Mouse (Mus musculus) lung, embryonic 16.5 days (tissue): ENCODE results near the gene Dynlrb1. TPM values are rescaled to one million over a fixed set of nuclear protein-coding genes. Genes with fewer than 3 reads are reported as not detected.

Experiments used
- ATAC-seq: fragments of 200-750 bp; cut with Nextera tagmentation; 2 replicates; pipeline ENCODE4 v1.8.0; 2017; ENCODE audit warnings: low read depth, mild to moderate bottlenecking, moderate library complexity
- H3K27ac ChIP-seq: fragments of 300-500 bp; sonication (generic); 2 replicates; pipeline ENCODE4 v1.5.1; 2014; ENCODE audit warnings: mild to moderate bottlenecking, control low read depth, low read length
- H3K27me3 ChIP-seq: fragments of 300-500 bp; sonication (generic); 2 replicates; pipeline ENCODE4 v1.6.1; 2014; ENCODE audit warnings: low read depth, low read length, mixed read lengths; ENCODE audit not compliant: control insufficient read depth, insufficient read depth
- H3K36me3 ChIP-seq: fragments of 300-500 bp; sonication (generic); 2 replicates; pipeline ENCODE4 v1.6.1; 2014; ENCODE audit warnings: low read length; ENCODE audit not compliant: control insufficient read depth, insufficient read depth
- H3K4me1 ChIP-seq: fragments of 300-500 bp; sonication (generic); replicated peaks from 2 replicates; pipeline ENCODE4 v1.6.1; 2014; ENCODE audit warnings: low read length, mixed read lengths; ENCODE audit not compliant: control insufficient read depth, insufficient read depth
- H3K4me2 ChIP-seq: fragments of 300-500 bp; sonication (generic); 2 replicates; pipeline ENCODE4 v1.6.1; 2014; ENCODE audit warnings: low read depth, low read length, control low read depth
- H3K4me3 ChIP-seq: fragments of 300-500 bp; sonication (generic); 2 replicates; pipeline ENCODE4 v1.5.1; 2014; ENCODE audit warnings: mild to moderate bottlenecking, low read length, control low read depth
- H3K9ac ChIP-seq: fragments of 300-500 bp; sonication (generic); 2 replicates; pipeline ENCODE4 v1.6.1; 2014; ENCODE audit warnings: low read length, control low read depth
- H3K9me3 ChIP-seq: fragments of 300-500 bp; sonication (generic); 2 replicates; pipeline ENCODE4 v1.6.1; 2016; ENCODE audit warnings: low read length; ENCODE audit not compliant: control insufficient read depth
- WGBS: fragments of 180-500 bp; shearing (Covaris S2); extraction: QIAGEN DNeasy Blood & Tissue Kit; methylation state at CpG from one replicate; pipeline ENCODE4 v1.1.7; 2014; 5-methylcytosine and 5-hydroxymethylcytosine counted together
- polyA plus RNA-seq: library from polyadenylated mRNA; unstranded; fragments of >200 nt; fragmentation: Nextera tagmentation; extraction: Ambion mirVana; gene quantifications from 2 replicates; pipeline ENCODE4 v1.2.1, GENCODE M21; 2015

Gene Dynlrb1
- polyA plus RNA-seq, 1 experiment from 2014 or later = 385 TPM

GRCm38 (mm10) chr2:155248206-155248605 is 11.9 kb downstream of the Dynlrb1 start:
- no peak for ATAC-seq
- 93% methylated on average over 1 of the region's 1 CpGs for WGBS
- Histone ChIP-seq H3K27ac (no peak overlapping the region), H3K9ac (no peak overlapping the region), H3K36me3 (peaks cover 68% of the 10 kb centered on the region), H3K9me3 (no peaks in the 10 kb centered on the region), H3K4me3 (no peak overlapping the region), H3K4me2 (no peak overlapping the region), H3K27me3 (no peaks in the 10 kb centered on the region), H3K4me1 (no peaks in the 10 kb centered on the region)

DNA sequence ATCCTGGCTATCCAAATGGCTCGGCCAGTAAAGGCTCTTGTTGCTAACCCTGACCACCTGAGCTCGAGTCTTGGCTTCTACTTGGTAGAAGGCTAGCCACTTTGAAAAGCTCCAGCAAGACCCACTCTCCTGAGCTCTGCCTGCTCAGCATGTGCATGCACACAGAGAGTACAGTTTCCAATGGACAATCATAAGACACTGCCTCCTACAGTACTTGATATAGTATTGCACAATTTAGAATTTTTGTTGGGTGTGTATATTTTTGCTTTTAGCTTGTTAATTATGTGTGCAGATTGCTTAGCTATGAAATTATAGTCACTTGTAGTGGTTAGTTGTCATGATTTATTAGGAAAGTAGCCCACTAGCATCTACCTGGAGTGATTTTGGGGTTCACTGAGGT is 12.4 kb downstream of the Dynlrb1 start:
- Histone ChIP-seq H3K4me1 (no peaks in the 10 kb centered on the region), H3K36me3 (peaks cover 64% of the 10 kb centered on the region), H3K27ac (no peak overlapping the region), H3K4me3 (no peak overlapping the region), H3K9me3 (no peaks in the 10 kb centered on the region), H3K4me2 (no peak overlapping the region), H3K9ac (no peak overlapping the region), H3K27me3 (no peaks in the 10 kb centered on the region)
- WGBS = 88% methylated on average over 2 of the region's 2 CpGs
- ATAC-seq = no peak

- no peak overlapping the region for H3K4me2 ChIP-seq
- no peak overlapping the region for H3K9ac ChIP-seq
- ATAC-seq = no peak
- H3K9me3 ChIP-seq = no peaks in the 10 kb centered on the region
- 87% methylated on average over 5 of the region's 5 CpGs for WGBS
- no peak overlapping the region for H3K27ac ChIP-seq
- H3K27me3 ChIP-seq = no peaks in the 10 kb centered on the region
- H3K4me1 ChIP-seq = no peaks in the 10 kb centered on the region
- no peak overlapping the region for H3K4me3 ChIP-seq
- peaks cover 58% of the 10 kb centered on the region for H3K36me3 ChIP-seq
These were observed 13.3 kb downstream of the Dynlrb1 start for GRCm38 (mm10) chr2:155249588-155249987.

GRCm38 (mm10) chr2:155265526-155265925 is 29.2 kb downstream of the Dynlrb1 start:
- H3K9me3 ChIP-seq = no peaks in the 10 kb centered on the region
- H3K4me2 ChIP-seq = no peak overlapping the region
- H3K27me3 ChIP-seq = no peaks in the 10 kb centered on the region
- no peaks in the 10 kb centered on the region for H3K36me3 ChIP-seq
- H3K27ac ChIP-seq = no peak overlapping the region
- 86% methylated on average over 6 of the region's 6 CpGs for WGBS
- ATAC-seq = no peak
- no peak overlapping the region for H3K9ac ChIP-seq
- no peaks in the 10 kb centered on the region for H3K4me1 ChIP-seq
- H3K4me3 ChIP-seq = no peak overlapping the region

- WGBS = 75% methylated on average over 5 of the region's 5 CpGs
- H3K4me1 ChIP-seq = no peaks in the 10 kb centered on the region
- H3K36me3 ChIP-seq = no peaks in the 10 kb centered on the region
- H3K9me3 ChIP-seq = no peaks in the 10 kb centered on the region
- no peak overlapping the region for H3K4me3 ChIP-seq
- H3K27me3 ChIP-seq = no peaks in the 10 kb centered on the region
- no peak for ATAC-seq
- no peak overlapping the region for H3K4me2 ChIP-seq
- no peak overlapping the region for H3K9ac ChIP-seq
- no peak overlapping the region for H3K27ac ChIP-seq
These were observed 30.6 kb downstream of the Dynlrb1 start for GRCm38 (mm10) chr2:155266896-155267295.

DNA sequence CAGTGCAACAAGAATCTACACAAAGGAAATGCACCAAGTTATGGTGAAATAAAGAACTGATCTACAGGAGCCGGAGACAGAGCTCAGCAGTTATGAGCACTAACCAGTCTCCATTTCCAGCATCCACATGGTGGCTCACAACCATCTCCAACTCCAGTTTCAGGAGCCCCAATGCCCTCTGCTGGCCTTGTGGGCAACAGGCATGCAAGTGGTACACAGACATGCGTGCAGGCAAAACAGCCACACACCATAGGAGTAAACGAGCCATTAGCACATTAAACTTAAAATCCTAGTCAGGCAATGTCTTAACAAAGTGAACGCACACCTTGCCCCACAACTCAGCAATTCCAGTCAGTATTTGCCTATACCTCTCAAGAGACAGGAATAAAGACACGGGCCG is 35.6 kb downstream of the Dynlrb1 start:
- Histone ChIP-seq H3K4me1 (peaks cover 3% of the 10 kb centered on the region; the same call in 1 of the 2 replicates), H3K4me3 (no peak overlapping the region), H3K27ac (no peak overlapping the region), H3K9me3 (no peaks in the 10 kb centered on the region), H3K36me3 (no peaks in the 10 kb centered on the region), H3K4me2 (no peak overlapping the region), H3K9ac (no peak overlapping the region), H3K27me3 (no peaks in the 10 kb centered on the region)
- no peak for ATAC-seq
- WGBS = 82% methylated on average over 6 of the region's 6 CpGs

DNA sequence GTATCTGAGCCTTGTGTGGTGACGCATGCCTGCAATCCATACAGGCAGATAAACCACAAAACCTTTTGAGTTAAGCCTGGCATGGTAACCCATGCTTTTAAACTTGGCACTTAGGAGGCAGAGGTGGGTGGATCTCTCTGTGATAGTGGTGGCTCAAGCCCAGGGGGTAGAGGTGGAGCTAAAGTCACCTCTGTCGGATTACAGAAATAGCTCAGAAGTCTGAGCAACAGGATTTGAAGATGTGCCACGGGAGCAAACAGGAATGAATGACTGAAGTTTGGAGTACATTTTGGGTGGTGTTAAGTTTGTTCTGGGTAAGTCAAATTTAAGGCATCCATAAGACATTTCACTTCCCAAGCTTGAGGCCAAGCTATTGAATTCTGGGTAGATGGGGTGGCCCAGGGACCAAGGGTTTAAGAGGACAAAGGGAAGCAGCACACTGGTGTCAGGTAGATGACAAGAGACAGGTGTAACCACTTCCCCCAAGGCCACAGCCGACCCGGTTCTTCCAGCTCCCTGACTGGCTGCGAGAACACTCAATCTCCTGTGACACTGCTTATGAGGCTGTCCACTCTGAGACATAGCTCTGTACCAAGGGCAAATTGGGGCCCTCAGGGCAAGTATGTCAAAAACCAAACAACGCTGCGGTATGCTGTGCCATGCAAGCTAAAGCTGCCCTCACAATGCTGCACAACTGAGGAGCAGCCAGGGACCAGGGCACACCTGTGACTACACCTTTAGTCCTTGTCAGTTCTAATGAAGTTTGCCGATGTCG is 36.2 kb downstream of the Dynlrb1 start:
- no peak overlapping the region for H3K9ac ChIP-seq
- no peak for ATAC-seq
- H3K27ac ChIP-seq = no peak overlapping the region
- no peak overlapping the region for H3K4me2 ChIP-seq
- 62% methylated on average over 10 of the region's 10 CpGs for WGBS
- H3K4me3 ChIP-seq = no peak overlapping the region
- H3K4me1 ChIP-seq = peaks cover 9% of the 10 kb centered on the region
- H3K9me3 ChIP-seq = no peaks in the 10 kb centered on the region
- H3K36me3 ChIP-seq = no peaks in the 10 kb centered on the region
- H3K27me3 ChIP-seq = no peaks in the 10 kb centered on the region

- H3K4me2 ChIP-seq = no peak overlapping the region
- H3K4me1 ChIP-seq = peaks cover 9% of the 10 kb centered on the region
- no peaks in the 10 kb centered on the region; the same call in 1 of the 2 replicates for H3K36me3 ChIP-seq
- H3K4me3 ChIP-seq = no peak overlapping the region
- no peak for ATAC-seq
- no peak overlapping the region for H3K9ac ChIP-seq
- H3K27me3 ChIP-seq = no peaks in the 10 kb centered on the region
- no peaks in the 10 kb centered on the region for H3K9me3 ChIP-seq
- H3K27ac ChIP-seq = no peak overlapping the region
- WGBS = 80% methylated on average over 8 of the region's 8 CpGs
These were observed 37.3 kb downstream of the Dynlrb1 start for GRCm38 (mm10) chr2:155273603-155274002.

DNA sequence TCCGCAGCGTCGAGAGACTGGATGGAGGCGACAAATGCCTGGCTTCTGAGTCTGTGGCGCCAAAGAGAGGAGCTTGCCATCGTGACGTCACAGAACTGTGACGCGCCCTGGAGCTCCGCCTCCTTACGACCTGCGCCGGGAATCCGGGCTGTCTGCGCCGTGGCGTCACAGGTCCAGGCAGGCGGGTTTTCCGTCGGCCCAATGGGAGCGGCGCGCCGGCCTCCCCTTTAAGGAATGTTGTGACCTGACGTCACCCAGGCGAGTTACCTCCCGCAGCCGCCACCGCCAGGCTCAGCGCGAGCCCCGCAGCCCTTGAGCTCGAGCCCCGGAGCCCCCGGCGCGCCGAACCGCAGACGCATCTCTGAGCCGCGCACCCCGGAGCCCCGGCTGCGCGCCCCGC is 39.9 kb downstream of the Dynlrb1 start, which contains the start of gene Map1lc3a:
Gene Map1lc3a (plus strand): TSS at position 103 of the 400 bp plus-strand sequence.
- Histone ChIP-seq H3K9ac (peak within 1 kb of the TSS; percentile 95), H3K27me3 (no peaks in the 10 kb centered on the region), H3K9me3 (no peaks in the 10 kb centered on the region), H3K27ac (peak within 1 kb of the TSS; percentile 86), H3K36me3 (no peaks in the 10 kb centered on the region; the same call in 1 of the 2 replicates), H3K4me1 (peaks cover 9% of the 10 kb centered on the region), H3K4me2 (peak within 1 kb of the TSS; percentile 78), H3K4me3 (peak within 1 kb of the TSS; percentile 96)
- peak; percentile 93 for ATAC-seq
- WGBS = under 1% methylated on average over 44 of the region's 47 CpGs
